Mouse (Mus musculus) small intestine, adult 2 months (tissue): ENCODE measurements at regions not wholly inside any gene's neighbourhood (a gene's known extent, or its start where the extent isn't known, plus 50 kb on each side); places are given as distances from the start of the nearest gene placed in this dataset.

ENCODE experiments used
- CTCF ChIP-seq: fragments of 200-500 bp; IDR thresholded peaks from 2 replicates; pipeline ENCODE4 v1.5.1; 2012; ENCODE audit warnings: low read depth, mild to moderate bottlenecking, control low read depth, inconsistent platforms, low read length, moderate library complexity, mixed read lengths; ENCODE audit not compliant: insufficient replicate concordance, insufficient read length; ENCODE audit errors: extremely low read depth
- POLR2A ChIP-seq: fragments of 200-500 bp; IDR thresholded peaks from 2 replicates; pipeline ENCODE4 v1.6.1; 2012; ENCODE audit warnings: low read depth, mild to moderate bottlenecking, control low read depth, inconsistent platforms, low read length, moderate library complexity

GRCm38 (mm10) chr4:106017065-106017646 lies 227.5 kb downstream of the Gm12728 start:
- no peak for TF ChIP-seq CTCF
- no peak for TF ChIP-seq POLR2A
